Mouse (Mus musculus): ENCODE data around the gene Ttll5. TPM values are rescaled to one million over a fixed set of nuclear protein-coding genes. Genes with fewer than 3 reads are reported as not detected.

Gene Ttll5
- polyA plus RNA-seq, 1 experiment, result 6.2 TPM

DNA sequence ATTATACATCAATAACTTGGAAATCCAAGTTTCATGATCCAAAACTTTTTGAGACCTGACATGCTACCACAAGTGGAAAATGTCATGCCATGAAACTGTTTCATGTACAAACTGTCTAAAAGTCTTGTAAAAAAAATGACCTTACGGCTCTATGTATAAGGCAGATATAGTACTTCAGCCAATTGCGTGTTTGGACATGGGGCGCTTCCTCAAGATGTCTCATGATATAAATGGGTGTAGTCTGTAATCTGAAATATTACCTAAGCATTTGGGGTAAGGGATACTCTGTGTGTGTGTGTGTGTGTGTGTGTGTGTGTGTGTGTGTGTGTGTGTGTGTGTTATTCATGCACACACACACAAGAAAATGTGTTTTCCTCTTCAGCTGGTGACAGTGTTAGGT is 180.2 kb downstream of the Ttll5 start:
- no peaks in the 10 kb centered on the region for H3K36me3 ChIP-seq (ENCODE audit: control insufficient read depth, insufficient read depth, low read length)
- H3K27me3 ChIP-seq (ENCODE audit: control insufficient read depth, insufficient read depth, low read length), result no peaks in the 10 kb centered on the region
- peaks cover 13% of the 10 kb centered on the region for H3K4me1 ChIP-seq (ENCODE audit: control insufficient read depth, insufficient read depth, insufficient read length)
- no peak for DNase-seq (ENCODE audit: low read depth in 1 of 2, low spot score in 2 of 2)
- H3K27ac ChIP-seq (ENCODE audit: insufficient read depth, low read length), result no peak overlapping the region
- 96% methylated on average over 3 of the region's 3 CpGs for WGBS
- H3K4me3 ChIP-seq (ENCODE audit: extremely low read depth, insufficient read depth, insufficient read length), result no peak overlapping the region
- no peak for TF ChIP-seq CTCF (IDR thresholded peaks at IDR 0.05; ENCODE audit: extremely low read depth, insufficient read depth, insufficient read length, insufficient replicate concordance)
- TF ChIP-seq POLR2A (IDR thresholded peaks at IDR 0.05; ENCODE audit: low read depth, low read length), result no peak

DNA sequence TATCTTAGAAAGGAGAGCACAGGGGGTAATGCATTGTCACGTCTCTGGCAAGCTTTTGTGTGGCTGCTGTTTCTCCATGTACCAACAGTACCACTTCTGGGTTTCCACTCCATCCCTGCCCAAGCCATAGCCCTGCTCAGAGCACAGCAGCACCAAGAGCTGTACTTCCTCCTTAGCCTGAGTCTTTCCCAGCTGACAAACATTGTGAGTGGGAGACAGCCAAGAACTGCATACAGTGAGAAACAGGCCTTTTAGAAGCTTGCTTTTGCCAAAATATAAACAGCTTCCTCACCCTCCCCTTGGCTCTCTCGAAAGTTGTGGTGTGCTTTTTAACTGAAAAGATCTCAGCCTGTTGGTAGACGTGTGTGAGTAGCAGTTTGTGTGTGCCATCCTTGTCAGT is 182.9 kb downstream of the Ttll5 start:
- no peaks in the 10 kb centered on the region for H3K36me3 ChIP-seq (ENCODE audit: control insufficient read depth, insufficient read depth, low read length)
- no peak overlapping the region for H3K27ac ChIP-seq (ENCODE audit: insufficient read depth, low read length)
- H3K4me1 ChIP-seq (ENCODE audit: control insufficient read depth, insufficient read depth, insufficient read length), result peaks cover 13% of the 10 kb centered on the region
- TF ChIP-seq CTCF (IDR thresholded peaks at IDR 0.05; ENCODE audit: extremely low read depth, insufficient read depth, insufficient read length, insufficient replicate concordance), result no peak
- no peak for TF ChIP-seq POLR2A (IDR thresholded peaks at IDR 0.05; ENCODE audit: low read depth, low read length)
- no peak for DNase-seq (ENCODE audit: low read depth in 1 of 2, low spot score in 2 of 2)
- H3K4me3 ChIP-seq (ENCODE audit: extremely low read depth, insufficient read depth, insufficient read length), result no peak overlapping the region
- H3K27me3 ChIP-seq (ENCODE audit: control insufficient read depth, insufficient read depth, low read length), result no peaks in the 10 kb centered on the region
- WGBS, result 72% methylated on average over 3 of the region's 3 CpGs

GRCm38 (mm10) chr12:86010656-86011055 is 186.2 kb downstream of the Ttll5 start:
- no peak overlapping the region for H3K4me3 ChIP-seq (ENCODE audit: extremely low read depth, insufficient read depth, insufficient read length)
- H3K27ac ChIP-seq (ENCODE audit: insufficient read depth, low read length), result no peak overlapping the region
- no peaks in the 10 kb centered on the region for H3K27me3 ChIP-seq (ENCODE audit: control insufficient read depth, insufficient read depth, low read length)
- 98% methylated on average over 5 of the region's 5 CpGs for WGBS
- H3K36me3 ChIP-seq (ENCODE audit: control insufficient read depth, insufficient read depth, low read length), result no peaks in the 10 kb centered on the region
- H3K4me1 ChIP-seq (ENCODE audit: control insufficient read depth, insufficient read depth, insufficient read length), result peaks cover 13% of the 10 kb centered on the region
- no peak for DNase-seq (ENCODE audit: low read depth in 1 of 2, low spot score in 2 of 2)
- TF ChIP-seq CTCF (IDR thresholded peaks at IDR 0.05; ENCODE audit: extremely low read depth, insufficient read depth, insufficient read length, insufficient replicate concordance) (no peak), POLR2A (IDR thresholded peaks at IDR 0.05; ENCODE audit: low read depth, low read length) (no peak)

GRCm38 (mm10) chr12:86012195-86012594 is 187.7 kb downstream of the Ttll5 start:
- H3K36me3 ChIP-seq (ENCODE audit: control insufficient read depth, insufficient read depth, low read length), result no peaks in the 10 kb centered on the region
- no peak overlapping the region for H3K27ac ChIP-seq (ENCODE audit: insufficient read depth, low read length)
- TF ChIP-seq POLR2A (IDR thresholded peaks at IDR 0.05; ENCODE audit: low read depth, low read length), result no peak
- TF ChIP-seq CTCF (IDR thresholded peaks at IDR 0.05; ENCODE audit: extremely low read depth, insufficient read depth, insufficient read length, insufficient replicate concordance), result no peak
- no peak overlapping the region for H3K4me3 ChIP-seq (ENCODE audit: extremely low read depth, insufficient read depth, insufficient read length)
- DNase-seq (ENCODE audit: low read depth in 1 of 2, low spot score in 2 of 2), result no peak
- peaks cover 17% of the 10 kb centered on the region for H3K4me1 ChIP-seq (ENCODE audit: control insufficient read depth, insufficient read depth, insufficient read length)
- WGBS, result 91% methylated on average over 2 of the region's 2 CpGs
- H3K27me3 ChIP-seq (ENCODE audit: control insufficient read depth, insufficient read depth, low read length), result no peaks in the 10 kb centered on the region

GRCm38 (mm10) chr12:86014174-86014573 is 189.7 kb downstream of the Ttll5 start:
- DNase-seq (ENCODE audit: low read depth in 1 of 2, low spot score in 2 of 2), result no peak
- H3K36me3 ChIP-seq (ENCODE audit: control insufficient read depth, insufficient read depth, low read length), result no peaks in the 10 kb centered on the region
- H3K4me1 ChIP-seq (ENCODE audit: control insufficient read depth, insufficient read depth, insufficient read length), result peaks cover 4% of the 10 kb centered on the region; the same call in 1 of the 2 replicates
- no peaks in the 10 kb centered on the region for H3K27me3 ChIP-seq (ENCODE audit: control insufficient read depth, insufficient read depth, low read length)
- 89% methylated on average over 2 of the region's 2 CpGs for WGBS
- H3K27ac ChIP-seq (ENCODE audit: insufficient read depth, low read length), result no peak overlapping the region
- TF ChIP-seq POLR2A (IDR thresholded peaks at IDR 0.05; ENCODE audit: low read depth, low read length), result no peak
- no peak for TF ChIP-seq CTCF (IDR thresholded peaks at IDR 0.05; ENCODE audit: extremely low read depth, insufficient read depth, insufficient read length, insufficient replicate concordance)
- no peak overlapping the region for H3K4me3 ChIP-seq (ENCODE audit: extremely low read depth, insufficient read depth, insufficient read length)

GRCm38 (mm10) chr12:86014621-86015020 is 190.2 kb downstream of the Ttll5 start:
- 90% methylated on average over 3 of the region's 3 CpGs for WGBS
- TF ChIP-seq POLR2A (IDR thresholded peaks at IDR 0.05; ENCODE audit: low read depth, low read length) (no peak), CTCF (IDR thresholded peaks at IDR 0.05; ENCODE audit: extremely low read depth, insufficient read depth, insufficient read length, insufficient replicate concordance) (no peak)
- H3K27me3 ChIP-seq (ENCODE audit: control insufficient read depth, insufficient read depth, low read length), result no peaks in the 10 kb centered on the region
- DNase-seq (ENCODE audit: low read depth in 1 of 2, low spot score in 2 of 2), result no peak
- H3K36me3 ChIP-seq (ENCODE audit: control insufficient read depth, insufficient read depth, low read length), result no peaks in the 10 kb centered on the region
- H3K4me1 ChIP-seq (ENCODE audit: control insufficient read depth, insufficient read depth, insufficient read length), result peaks cover 4% of the 10 kb centered on the region; the same call in 1 of the 2 replicates
- no peak overlapping the region for H3K27ac ChIP-seq (ENCODE audit: insufficient read depth, low read length)
- no peak overlapping the region for H3K4me3 ChIP-seq (ENCODE audit: extremely low read depth, insufficient read depth, insufficient read length)

- Histone ChIP-seq H3K27me3 (ENCODE audit: control insufficient read depth, insufficient read depth, low read length) (no peaks in the 10 kb centered on the region), H3K4me1 (ENCODE audit: control insufficient read depth, insufficient read depth, insufficient read length) (peaks cover 4% of the 10 kb centered on the region; the same call in 1 of the 2 replicates), H3K36me3 (ENCODE audit: control insufficient read depth, insufficient read depth, low read length) (no peaks in the 10 kb centered on the region), H3K27ac (ENCODE audit: insufficient read depth, low read length) (no peak overlapping the region), H3K4me3 (ENCODE audit: extremely low read depth, insufficient read depth, insufficient read length) (no peak overlapping the region)
- no peak for DNase-seq (ENCODE audit: low read depth in 1 of 2, low spot score in 2 of 2)
- no peak for TF ChIP-seq CTCF (IDR thresholded peaks at IDR 0.05; ENCODE audit: extremely low read depth, insufficient read depth, insufficient read length, insufficient replicate concordance)
- TF ChIP-seq POLR2A (IDR thresholded peaks at IDR 0.05; ENCODE audit: low read depth, low read length), result no peak
- 83% methylated on average over 2 of the region's 2 CpGs for WGBS
Observed at GRCm38 (mm10) chr12:86015114-86015513, 190.7 kb downstream of the Ttll5 start.

All from spleen, adult 2 months (tissue).